Mouse (Mus musculus) lung, postnatal 10 days (tissue): ENCODE measurements at regions not wholly inside any gene's neighbourhood (a gene's known extent, or its start where the extent isn't known, plus 50 kb on each side); places are given as distances from the start of the nearest gene placed in this dataset.
A peak's percentile ranks its signal among the peaks of the same experiment; 100 is the strongest.

Experiments used
- DNase-seq: peaks from one replicate; pipeline ENCODE4 v3.0.0; 2021

DNA sequence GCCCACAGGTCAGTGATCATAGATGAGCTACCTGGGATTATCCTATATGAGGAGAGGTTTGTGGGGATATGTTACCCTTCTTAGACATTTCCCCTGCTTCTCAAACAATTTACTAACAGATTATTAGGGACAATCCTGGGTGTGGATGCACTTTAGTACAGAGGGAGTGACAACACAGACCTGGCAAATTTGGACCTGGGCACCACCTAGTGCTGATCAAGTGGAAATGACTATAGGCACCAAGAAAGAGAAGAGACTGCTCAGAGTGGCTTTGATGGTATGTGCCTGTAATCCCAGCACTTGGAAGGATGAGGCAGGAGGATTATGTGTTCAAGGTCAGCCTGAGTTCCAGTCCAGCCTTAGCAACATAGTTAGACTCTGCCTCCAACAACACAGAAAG lies 51.1 kb upstream of the Gm815 start:
- DNase-seq, result peak; percentile 19
